Mouse (Mus musculus) liver, embryonic 16.5 days (tissue): ENCODE results near the gene Map1b. TPM values are rescaled to one million over a fixed set of nuclear protein-coding genes. Genes with fewer than 3 reads are reported as not detected.

Experiments
- ATAC-seq: fragments of 200-750 bp; cut with Nextera tagmentation; 2 replicates; pipeline ENCODE4 v1.8.0; 2017; ENCODE audit warnings: low read depth, mild to moderate bottlenecking, moderate number of reproducible peaks, moderate library complexity
- H3K27ac ChIP-seq: fragments of 300-500 bp; sonication (generic); 2 replicates; pipeline ENCODE4 v1.5.1; 2014; ENCODE audit warnings: mild to moderate bottlenecking, low read length
- H3K27me3 ChIP-seq: fragments of 300-500 bp; sonication (generic); 2 replicates; pipeline ENCODE4 v1.6.1; 2014; ENCODE audit warnings: low read depth, low read length, mixed read lengths; ENCODE audit not compliant: control insufficient read depth, insufficient read depth
- H3K36me3 ChIP-seq: fragments of 300-500 bp; sonication (generic); 2 replicates; pipeline ENCODE4 v1.6.1; 2014; ENCODE audit warnings: mild to moderate bottlenecking; ENCODE audit not compliant: control insufficient read depth, insufficient read depth
- H3K4me1 ChIP-seq: fragments of 300-500 bp; sonication (generic); 2 replicates; pipeline ENCODE4 v1.6.1; 2014; ENCODE audit warnings: low read depth, low read length, mixed read lengths; ENCODE audit not compliant: control insufficient read depth
- H3K4me2 ChIP-seq: fragments of 300-500 bp; sonication (generic); 2 replicates; pipeline ENCODE4 v1.6.1; 2014; ENCODE audit warnings: low read depth, low read length, mixed read lengths
- H3K4me3 ChIP-seq: fragments of 300-500 bp; sonication (generic); 2 replicates; pipeline ENCODE4 v1.5.1; 2014; ENCODE audit warnings: low read depth, mild to moderate bottlenecking, low read length
- H3K9ac ChIP-seq: fragments of 300-500 bp; sonication (generic); 2 replicates; pipeline ENCODE4 v1.6.1; 2014; ENCODE audit warnings: low read depth, low read length
- H3K9me3 ChIP-seq: fragments of 300-500 bp; sonication (generic); replicated peaks from 2 replicates; pipeline ENCODE4 v1.6.1; 2016; ENCODE audit warnings: low read length; ENCODE audit not compliant: control insufficient read depth
- whole genome bisulfite sequencing: fragments of 180-500 bp; shearing (Covaris S2); extraction: QIAGEN DNeasy Blood & Tissue Kit; methylation state at CpG from one replicate; pipeline ENCODE4 v1.1.7; 2014; ENCODE audit not compliant: insufficient replicate concordance; 5-methylcytosine and 5-hydroxymethylcytosine counted together
- polyA plus RNA-seq: library from polyadenylated mRNA; unstranded; fragments of >200 nt; fragmentation: Nextera tagmentation; extraction: Ambion mirVana; gene quantifications from 2 replicates; pipeline ENCODE4 v1.2.1, GENCODE M21; 2015

Map1b gene
- polyA plus RNA-seq, 1 experiment from 2014 or later, result 2.9 TPM

DNA sequence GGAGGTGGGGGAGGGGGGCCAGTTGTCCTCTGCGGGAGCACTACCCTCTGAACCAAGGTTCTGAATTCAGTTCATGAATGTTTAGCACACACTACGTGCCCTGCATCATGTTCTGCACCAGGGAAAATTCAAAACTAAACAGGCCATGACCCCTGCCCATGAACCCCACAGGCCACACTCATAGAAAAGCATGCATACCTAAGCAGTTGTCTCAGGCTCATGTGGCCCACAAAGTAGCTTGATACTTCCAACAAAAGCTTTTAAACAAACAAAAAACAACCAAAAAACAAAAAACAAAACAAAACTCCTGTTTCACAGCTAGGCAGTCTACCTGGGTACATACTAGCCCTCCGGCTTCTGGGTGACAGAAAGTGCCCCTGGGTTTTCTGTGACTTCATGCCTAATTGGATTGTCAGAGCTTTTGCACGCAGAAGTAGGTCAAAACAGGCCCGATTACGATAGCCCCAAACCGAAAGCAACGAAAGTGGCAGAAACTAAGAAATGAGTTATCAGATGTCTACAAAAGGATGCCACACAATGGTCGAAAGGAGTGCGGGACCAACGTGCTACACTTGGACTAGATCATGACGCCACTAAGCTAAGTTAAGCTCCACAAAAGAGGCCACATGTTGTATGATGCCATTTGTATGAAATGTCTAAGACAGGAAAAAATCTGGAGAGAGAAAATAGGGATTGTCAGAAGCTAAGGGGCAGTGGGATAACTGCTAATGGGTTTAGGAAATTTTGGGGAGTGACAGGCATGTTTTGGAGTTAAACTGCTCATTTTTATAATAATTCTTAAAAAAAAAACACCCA is 73.7 kb downstream of the Map1b start:
- Histone ChIP-seq H3K4me2 (no peak overlapping the region), H3K9ac (no peak overlapping the region), H3K36me3 (no peaks in the 10 kb centered on the region), H3K4me1 (no peaks in the 10 kb centered on the region), H3K9me3 (no peaks in the 10 kb centered on the region), H3K27me3 (no peaks in the 10 kb centered on the region), H3K27ac (no peak overlapping the region), H3K4me3 (no peak overlapping the region)
- 71% methylated on average over 12 of the region's 12 CpGs for WGBS
- ATAC-seq, result no peak

DNA sequence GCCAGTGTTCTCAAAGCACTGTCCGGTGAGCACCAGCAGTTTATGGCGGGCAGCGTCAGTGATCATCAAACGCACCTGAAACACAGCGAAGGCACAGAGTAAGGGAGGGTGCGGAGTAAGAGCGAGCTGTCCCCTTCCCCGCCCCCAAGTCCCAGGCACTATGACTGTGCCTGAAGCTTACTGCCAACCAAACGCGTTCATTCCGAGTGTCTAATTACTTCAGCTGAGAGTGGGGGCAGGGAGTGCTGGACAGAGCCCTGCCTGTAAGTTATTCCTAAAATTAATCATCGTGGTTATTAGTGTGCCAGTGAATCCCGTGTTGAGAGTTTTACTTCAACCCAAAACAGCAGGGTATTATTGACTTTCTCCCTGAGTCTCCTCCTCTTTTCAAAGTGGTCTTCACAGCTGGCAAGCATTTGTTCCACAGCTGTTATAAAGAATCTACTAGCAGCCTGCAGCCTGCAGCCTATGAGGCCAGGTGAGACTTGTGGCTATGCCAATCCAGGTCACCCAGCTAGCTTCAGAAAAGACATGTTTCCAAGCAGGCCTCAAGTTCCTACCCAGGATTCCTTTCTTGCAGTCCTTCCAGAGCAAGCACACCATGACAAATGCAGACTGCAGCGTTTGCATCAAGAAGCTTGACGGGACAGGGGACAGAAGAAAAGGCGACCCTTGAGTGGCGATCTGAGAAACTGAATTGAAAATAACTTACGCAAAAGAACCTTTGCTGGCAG is 74.5 kb downstream of the Map1b start:
- no peak overlapping the region for H3K4me2 ChIP-seq
- H3K9ac ChIP-seq, result no peak overlapping the region
- no peaks in the 10 kb centered on the region for H3K36me3 ChIP-seq
- no peaks in the 10 kb centered on the region for H3K27me3 ChIP-seq
- no peak overlapping the region for H3K27ac ChIP-seq
- H3K4me1 ChIP-seq, result no peaks in the 10 kb centered on the region
- 69% methylated on average over 18 of the region's 18 CpGs for WGBS
- H3K9me3 ChIP-seq, result no peaks in the 10 kb centered on the region
- no peak for ATAC-seq
- no peak overlapping the region for H3K4me3 ChIP-seq

DNA sequence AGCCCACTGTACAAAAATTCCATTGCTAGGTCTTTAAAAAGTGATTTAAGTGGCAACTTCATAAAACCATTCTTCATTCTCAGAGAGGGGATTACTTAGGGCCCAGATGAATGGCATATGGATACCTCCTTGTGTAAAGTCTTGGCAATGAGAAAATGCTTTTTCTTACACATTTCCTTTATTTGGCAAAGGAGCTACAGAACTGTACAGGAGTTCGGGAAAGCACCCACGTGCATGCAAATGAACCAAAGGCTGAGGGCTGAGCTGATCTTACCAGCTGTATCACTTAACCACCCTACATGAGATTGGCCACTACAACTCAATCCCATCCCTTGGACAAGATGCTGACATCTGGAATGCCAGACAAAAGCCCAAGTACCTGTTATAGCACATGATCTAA is 76.1 kb downstream of the Map1b start:
- H3K4me2 ChIP-seq, result no peak overlapping the region
- H3K27ac ChIP-seq, result no peak overlapping the region
- WGBS, result 70% methylated on average over 2 of the region's 2 CpGs
- H3K4me1 ChIP-seq, result no peaks in the 10 kb centered on the region
- H3K9ac ChIP-seq, result no peak overlapping the region
- no peak for ATAC-seq
- H3K9me3 ChIP-seq, result no peaks in the 10 kb centered on the region
- H3K4me3 ChIP-seq, result no peak overlapping the region
- H3K27me3 ChIP-seq, result no peaks in the 10 kb centered on the region
- H3K36me3 ChIP-seq, result no peaks in the 10 kb centered on the region

DNA sequence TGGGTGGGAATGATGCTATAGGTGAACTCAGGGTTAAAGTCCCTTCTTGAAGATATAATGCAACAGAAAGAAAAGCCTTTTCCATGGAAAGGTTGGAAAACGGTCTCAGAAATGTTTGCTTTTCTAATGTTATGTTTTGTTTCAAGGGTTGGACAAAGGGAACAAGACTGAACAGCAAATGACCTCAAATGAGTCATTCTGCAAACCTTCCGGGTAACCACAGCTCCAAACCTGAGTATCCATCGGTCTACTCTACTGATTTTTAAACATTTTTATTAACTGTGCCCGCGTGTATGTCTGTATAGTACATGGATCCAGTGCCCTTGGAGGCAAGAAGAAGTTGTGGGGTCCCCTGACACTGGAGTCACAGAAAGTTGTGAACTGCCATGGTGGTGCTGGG is 77.0 kb downstream of the Map1b start:
- Histone ChIP-seq H3K27me3 (no peaks in the 10 kb centered on the region), H3K27ac (no peak overlapping the region), H3K36me3 (no peaks in the 10 kb centered on the region), H3K4me2 (no peak overlapping the region), H3K9me3 (no peaks in the 10 kb centered on the region), H3K9ac (no peak overlapping the region), H3K4me1 (no peaks in the 10 kb centered on the region), H3K4me3 (no peak overlapping the region)
- WGBS, result 77% methylated on average over 5 of the region's 5 CpGs
- no peak for ATAC-seq

DNA sequence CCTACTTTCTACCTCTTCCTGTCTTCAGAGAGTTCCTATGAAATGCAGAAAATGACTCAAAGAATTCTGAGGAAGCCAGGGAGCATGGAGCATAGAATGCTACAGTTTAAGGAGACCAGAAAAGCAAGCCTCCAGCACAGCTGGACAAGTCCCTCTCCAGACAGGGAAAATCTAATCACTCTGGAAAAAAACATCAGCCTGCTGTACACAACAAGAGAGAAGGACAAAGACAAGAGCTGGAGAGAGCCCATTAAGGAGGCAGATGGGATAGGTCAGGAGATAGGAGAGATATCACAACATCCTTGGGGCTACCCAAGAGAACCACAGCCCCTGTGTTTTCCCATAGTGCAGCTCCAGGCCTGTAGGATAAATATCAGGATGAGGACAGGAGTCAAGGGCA is 79.3 kb downstream of the Map1b start:
- ATAC-seq, result no peak
- Histone ChIP-seq H3K27ac (no peak overlapping the region), H3K9ac (no peak overlapping the region), H3K36me3 (no peaks in the 10 kb centered on the region), H3K4me3 (no peak overlapping the region), H3K4me1 (no peaks in the 10 kb centered on the region), H3K9me3 (no peaks in the 10 kb centered on the region), H3K27me3 (no peaks in the 10 kb centered on the region), H3K4me2 (no peak overlapping the region)

DNA sequence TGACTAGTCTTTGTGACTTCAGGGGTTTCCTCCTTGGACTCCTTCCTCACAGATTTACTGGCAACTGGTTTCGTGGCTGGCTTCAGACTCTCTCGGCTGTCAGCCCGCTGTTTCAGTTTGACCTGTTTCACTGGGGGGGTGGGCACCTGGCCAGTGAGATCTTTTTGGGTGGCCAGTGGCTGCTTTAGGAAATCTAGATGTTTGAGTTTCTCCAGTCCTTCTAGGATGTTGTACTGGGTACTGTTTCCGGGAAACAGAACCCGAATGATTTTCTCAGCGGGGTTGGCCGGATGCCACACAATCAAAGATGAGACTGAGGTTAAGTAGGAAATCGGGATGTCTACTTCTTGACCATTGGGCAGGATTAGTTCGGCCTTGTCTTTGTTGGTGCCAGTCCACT is 81.8 kb downstream of the Map1b start:
- 68% methylated on average over 9 of the region's 9 CpGs for WGBS
- H3K27me3 ChIP-seq, result no peaks in the 10 kb centered on the region
- H3K4me3 ChIP-seq, result no peak overlapping the region
- H3K36me3 ChIP-seq, result no peaks in the 10 kb centered on the region
- no peaks in the 10 kb centered on the region for H3K4me1 ChIP-seq
- no peak overlapping the region for H3K27ac ChIP-seq
- no peaks in the 10 kb centered on the region for H3K9me3 ChIP-seq
- H3K4me2 ChIP-seq, result no peak overlapping the region
- H3K9ac ChIP-seq, result no peak overlapping the region
- ATAC-seq, result no peak

DNA sequence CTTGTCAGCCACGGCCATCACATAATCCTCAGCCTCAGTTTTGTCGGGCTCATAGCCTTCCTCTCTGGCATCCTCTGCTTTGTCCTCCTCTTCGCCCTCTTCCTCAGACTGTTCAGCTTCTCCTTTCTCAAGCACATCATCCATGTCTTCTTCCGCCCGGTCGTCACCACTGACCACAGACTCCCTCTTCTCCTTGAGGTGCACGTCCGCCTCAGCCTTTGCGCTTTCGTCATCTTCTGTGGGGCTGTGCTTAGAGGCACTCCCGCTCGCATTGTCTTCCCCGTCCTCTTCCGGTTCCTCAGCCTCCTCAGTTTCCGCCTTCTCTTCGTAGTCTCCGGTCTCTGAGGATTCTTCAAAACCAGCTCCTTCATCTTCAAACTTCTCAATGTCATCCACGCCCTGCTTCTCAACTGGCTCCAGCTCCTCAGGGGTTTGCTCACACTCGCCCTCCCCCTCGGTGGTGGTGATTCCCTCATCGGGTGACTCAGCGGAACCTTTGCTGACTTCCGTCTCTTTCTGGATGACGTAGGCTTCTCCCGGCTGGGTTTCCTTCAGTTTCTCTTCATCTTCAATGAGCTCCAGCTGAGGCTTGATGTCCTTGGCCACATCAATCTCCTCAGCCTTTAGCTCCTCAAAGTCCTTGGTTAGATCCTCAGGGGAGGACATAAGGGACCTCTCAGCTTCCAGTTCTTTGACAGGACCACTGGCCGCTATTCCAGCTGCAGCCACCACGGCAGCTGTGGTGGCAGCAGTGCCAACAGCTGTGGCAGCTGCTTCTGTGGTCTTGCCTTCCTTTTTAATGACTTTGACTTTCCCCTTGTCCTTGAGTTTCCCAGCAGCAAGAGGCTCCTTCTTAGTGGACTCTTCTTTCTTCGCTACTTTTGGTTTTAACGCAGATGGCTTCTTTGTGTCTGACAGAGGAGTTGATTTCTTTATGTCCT is 83.0 kb downstream of the Map1b start:
- Histone ChIP-seq H3K9ac (no peak overlapping the region), H3K4me1 (no peaks in the 10 kb centered on the region), H3K27me3 (no peaks in the 10 kb centered on the region), H3K27ac (no peak overlapping the region), H3K4me3 (no peak overlapping the region), H3K4me2 (no peak overlapping the region), H3K36me3 (no peaks in the 10 kb centered on the region), H3K9me3 (no peaks in the 10 kb centered on the region)
- WGBS, result 75% methylated on average over 29 of the region's 29 CpGs
- no peak for ATAC-seq

DNA sequence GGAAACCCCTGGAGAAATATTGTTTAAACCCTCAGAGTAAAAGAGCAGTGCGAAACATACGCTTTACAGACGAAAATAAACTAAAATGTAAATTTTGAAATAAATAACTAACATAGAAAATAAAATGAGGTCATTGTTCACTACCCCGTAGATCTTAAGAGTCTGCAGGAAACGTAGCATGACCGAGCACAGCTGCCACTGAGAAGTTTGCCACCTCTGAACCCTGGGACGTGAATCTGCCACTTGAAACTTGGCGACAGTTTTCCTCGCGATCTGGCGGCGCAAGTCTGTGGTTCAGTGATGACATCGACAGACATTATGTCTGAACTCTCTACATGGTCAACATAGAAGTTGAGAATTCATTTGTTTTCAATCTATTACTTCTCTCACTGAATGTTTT is 92.8 kb downstream of the Map1b start:
- no peak overlapping the region for H3K4me3 ChIP-seq
- no peaks in the 10 kb centered on the region for H3K36me3 ChIP-seq
- H3K4me2 ChIP-seq, result no peak overlapping the region
- no peak overlapping the region for H3K27ac ChIP-seq
- no peak for ATAC-seq
- H3K9me3 ChIP-seq, result no peaks in the 10 kb centered on the region
- H3K4me1 ChIP-seq, result no peaks in the 10 kb centered on the region
- no peak overlapping the region for H3K9ac ChIP-seq
- 71% methylated on average over 13 of the region's 13 CpGs for WGBS
- no peaks in the 10 kb centered on the region for H3K27me3 ChIP-seq
